Comparison of ENCODE assay signal across 8 mouse cellular contexts in genomic region chr10:29803915-29804545, GRCm38 (mm10).
DNase-seq lines count a peak whose midpoint lies in the region; ATAC-seq and TF ChIP-seq lines count a peak whose summit lies in the region.

No protein-coding gene starts in this region.

- no peak overlapping the region for H3K4me2 ChIP-seq in CH12.LX (ENCODE audit: insufficient read depth, low read depth, poor library complexity, severe bottlenecking)

- no peak overlapping the region for H3K27ac ChIP-seq in CH12.LX (ENCODE audit: insufficient read depth, low read depth)

- no peaks in the 10 kb centered on the region for H3K4me1 ChIP-seq in CH12.LX (ENCODE audit: control insufficient read depth in 1 of 2, insufficient read depth in 2 of 2)

- peak; percentile 53 to 71 for TF ChIP-seq CTCF in CH12.LX (conservative IDR thresholded peaks at IDR 0.05 in 1 of 2, IDR thresholded peaks at IDR 0.05 in 1 of 2; ENCODE audit: low read depth in 2 of 2, low read length in 2 of 2)

- no peak for TF ChIP-seq POLR2A in CH12.LX (IDR thresholded peaks at IDR 0.05; ENCODE audit: low read depth, low read length)

- H3K4me3 ChIP-seq in CH12.LX (replicated peaks in 1 of 3; ENCODE audit: low read depth in 2 of 3, low read length in 2 of 3, poor library complexity in 1 of 3): no peak overlapping the region

- H3K36me3 ChIP-seq in CH12.LX (replicated peaks in 1 of 2; ENCODE audit: control insufficient read depth in 1 of 2, insufficient read depth in 1 of 2, low read length in 1 of 2): no peaks in the 10 kb centered on the region

- DNase-seq in CH12.LX (ENCODE audit: extremely low read depth): peak; percentile 65
- peak; percentile 38 for DNase-seq in Muller cell, postnatal 12 days (ENCODE audit: inconsistent ontology term)
- peak; percentile 86 for DNase-seq in embryo, embryonic 10 days (ENCODE audit: low spot score)
- peak; percentile 61 for DNase-seq in heart, postnatal 4 days
- DNase-seq in layer of hippocampus, postnatal 14 days (ENCODE audit: low spot score in 2 of 2): peak; percentile 44 to 77
- DNase-seq in right cerebral cortex, postnatal 36 days (ENCODE audit: low spot score in 2 of 2): peak; percentile 27 to 53
- no peak for DNase-seq in spleen, postnatal 4 days (ENCODE audit: low spot score in 2 of 2)

- ATAC-seq in megakaryocyte progenitor cell, adult 5-6 weeks (replicated peaks; ENCODE audit: poor library complexity): peak; percentile 85

- H3K79me2 ChIP-seq in CH12.LX (replicated peaks; ENCODE audit: control insufficient read depth, extremely low read depth, insufficient read depth, poor library complexity, severe bottlenecking): no peaks in the 10 kb centered on the region

- no peaks in the 10 kb centered on the region for H3K9me3 ChIP-seq in CH12.LX (replicated peaks; ENCODE audit: low read length)

- in situ Hi-C loops in CH12.LX (cut with MboI; ENCODE audit: low pct_ligation_motif_present, low pct_unique_long_range_greater_than_20kb, low sequenced_read_pairs): no loop called here

- no peaks in the 10 kb centered on the region for H3K27me3 ChIP-seq in CH12.LX (replicated peaks)

- no peak overlapping the region for H3K9ac ChIP-seq in CH12.LX (ENCODE audit: insufficient read depth, low read depth)

- TF ChIP-seq RAD21 in CH12.LX (IDR thresholded peaks at IDR 0.05; ENCODE audit: low read depth, low read length): peak; percentile 45

- TF ChIP-seq EP300 in CH12.LX (IDR thresholded peaks at IDR 0.05; ENCODE audit: low read length): no peak

- dilution Hi-C loops in CH12.LX (cut with MboI; ENCODE audit: extremely low pct_ligation_motif_present, extremely low pct_unique_long_range_greater_than_20kb, low sequenced_read_pairs): no loop called here

TF ChIP-seq in CH12.LX, 34 proteins besides CTCF, POLR2A, EP300 and RAD21:
- peak; percentile 60 for TF ChIP-seq BHLHE40 (IDR thresholded peaks at IDR 0.05; ENCODE audit: low read depth, low read length)
- no peak for TF ChIP-seq UBTF (IDR thresholded peaks at IDR 0.05; ENCODE audit: low read depth, low read length)
- TF ChIP-seq SMC3 (IDR thresholded peaks at IDR 0.05; ENCODE audit: low read depth, low read length): peak; percentile 37; the same call in 1 of the 2 replicates
- no peak for TF ChIP-seq ELF1 (IDR thresholded peaks at IDR 0.05; ENCODE audit: low read depth, low read length)
- TF ChIP-seq NRF1 (IDR thresholded peaks at IDR 0.05; ENCODE audit: low read depth, low read length): no peak
- TF ChIP-seq POLR2AphosphoS2 (IDR thresholded peaks at IDR 0.05; ENCODE audit: low read depth, low read length): no peak

Comparison
In these comparisons a context has a peak if more than half of its experiments do, and no peak if none do; other contexts are left out.
1. DNase-seq: peak in CH12.LX (single experiment), Muller cell, postnatal 12 days (single experiment), embryo, embryonic 10 days (single experiment), heart, postnatal 4 days (single experiment), layer of hippocampus, postnatal 14 days (2 of 2) and right cerebral cortex, postnatal 36 days (2 of 2); none in spleen, postnatal 4 days (0 of 2).